Mouse (Mus musculus) intestine, embryonic 16.5 days (tissue): ENCODE data around the gene AL732309.1. TPM values are rescaled to one million over a fixed set of nuclear protein-coding genes. Genes with fewer than 3 reads are reported as not detected.

Experiments
- ATAC-seq: fragments of 200-750 bp; cut with Nextera tagmentation; 2 replicates; pipeline ENCODE4 v1.8.0; 2017; ENCODE audit warnings: moderate TSS enrichment, moderate library complexity
- H3K27ac ChIP-seq: fragments of 300-500 bp; sonication (generic); 2 replicates; pipeline ENCODE4 v1.5.1; 2014; ENCODE audit warnings: mild to moderate bottlenecking, low read length
- H3K27me3 ChIP-seq: fragments of 300-500 bp; sonication (generic); replicated peaks from 2 replicates; pipeline ENCODE4 v1.6.1; 2014; ENCODE audit warnings: low read length, control low read depth, mixed read lengths; ENCODE audit not compliant: control insufficient read depth, insufficient read depth
- H3K36me3 ChIP-seq: fragments of 300-500 bp; sonication (generic); 2 replicates; pipeline ENCODE4 v1.6.1; 2014; ENCODE audit warnings: low read length, control low read depth; ENCODE audit not compliant: control insufficient read depth, insufficient read depth
- H3K4me1 ChIP-seq: fragments of 300-500 bp; sonication (generic); 2 replicates; pipeline ENCODE4 v1.6.1; 2014; ENCODE audit warnings: low read length, control low read depth, mixed read lengths; ENCODE audit not compliant: control insufficient read depth, insufficient read depth
- H3K4me2 ChIP-seq: fragments of 300-500 bp; sonication (generic); 2 replicates; pipeline ENCODE4 v1.6.1; 2014; ENCODE audit warnings: low read depth, low read length, control low read depth
- H3K4me3 ChIP-seq: fragments of 300-500 bp; sonication (generic); 2 replicates; pipeline ENCODE4 v1.5.1; 2014; ENCODE audit warnings: mild to moderate bottlenecking, low read length
- H3K9ac ChIP-seq: fragments of 300-500 bp; sonication (generic); 2 replicates; pipeline ENCODE4 v1.6.1; 2014; ENCODE audit warnings: low read depth, low read length
- H3K9me3 ChIP-seq: fragments of 300-500 bp; sonication (generic); 2 replicates; pipeline ENCODE4 v1.6.1; 2016; ENCODE audit warnings: low read length, control low read depth; ENCODE audit not compliant: control insufficient read depth
- WGBS: fragments of 180-500 bp; shearing (Covaris S2); extraction: QIAGEN DNeasy Blood & Tissue Kit; methylation state at CpG from one replicate; pipeline ENCODE4 v1.1.7; 2014; 5-methylcytosine and 5-hydroxymethylcytosine counted together
- polyA plus RNA-seq: library from polyadenylated mRNA; unstranded; fragments of >200 nt; fragmentation: Nextera tagmentation; extraction: Ambion mirVana; gene quantifications from 2 replicates; pipeline ENCODE4 v1.2.1, GENCODE M21; 2015

AL732309.1 gene
- polyA plus RNA-seq, 1 experiment from 2014 or later, result 7.3 TPM

DNA sequence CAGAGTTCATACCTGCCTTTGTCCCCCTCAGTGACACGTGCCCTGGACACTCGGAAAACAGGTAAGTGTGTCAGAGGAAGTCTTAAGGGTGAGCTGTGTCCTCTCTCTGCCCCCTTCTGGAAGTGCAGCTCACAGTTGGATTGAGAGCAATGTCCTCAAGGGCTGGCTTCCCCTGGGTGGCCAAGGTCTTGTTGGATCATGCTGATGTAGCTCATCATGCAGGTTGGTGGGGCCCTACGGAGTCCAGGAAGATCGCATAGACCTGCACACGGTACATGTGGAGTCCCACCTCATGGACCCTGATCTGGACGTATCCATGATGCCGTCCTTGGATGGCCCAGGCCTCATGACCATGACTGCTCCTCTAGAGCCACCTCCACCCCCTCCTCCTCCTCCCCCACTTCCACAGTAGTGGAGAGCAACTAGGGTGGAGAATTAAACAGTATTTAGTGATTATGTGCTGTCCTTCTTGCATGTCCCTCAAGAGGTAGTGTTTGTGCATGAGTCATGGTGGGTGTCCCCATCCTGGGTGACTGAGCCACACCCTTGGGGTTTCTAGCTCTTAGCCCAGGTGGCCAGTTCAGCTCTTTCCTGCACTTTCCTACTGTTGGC is 42.2 kb upstream of the AL732309.1 start:
- Histone ChIP-seq H3K9me3 (no peaks in the 10 kb centered on the region), H3K4me1 (peaks cover 29% of the 10 kb centered on the region), H3K27me3 (peaks cover 47% of the 10 kb centered on the region), H3K9ac (no peak overlapping the region), H3K27ac (no peak overlapping the region), H3K4me2 (no peak overlapping the region), H3K36me3 (peaks cover 7% of the 10 kb centered on the region), H3K4me3 (no peak overlapping the region)
- ATAC-seq, result no peak
- 78% methylated on average over 7 of the region's 7 CpGs for WGBS

DNA sequence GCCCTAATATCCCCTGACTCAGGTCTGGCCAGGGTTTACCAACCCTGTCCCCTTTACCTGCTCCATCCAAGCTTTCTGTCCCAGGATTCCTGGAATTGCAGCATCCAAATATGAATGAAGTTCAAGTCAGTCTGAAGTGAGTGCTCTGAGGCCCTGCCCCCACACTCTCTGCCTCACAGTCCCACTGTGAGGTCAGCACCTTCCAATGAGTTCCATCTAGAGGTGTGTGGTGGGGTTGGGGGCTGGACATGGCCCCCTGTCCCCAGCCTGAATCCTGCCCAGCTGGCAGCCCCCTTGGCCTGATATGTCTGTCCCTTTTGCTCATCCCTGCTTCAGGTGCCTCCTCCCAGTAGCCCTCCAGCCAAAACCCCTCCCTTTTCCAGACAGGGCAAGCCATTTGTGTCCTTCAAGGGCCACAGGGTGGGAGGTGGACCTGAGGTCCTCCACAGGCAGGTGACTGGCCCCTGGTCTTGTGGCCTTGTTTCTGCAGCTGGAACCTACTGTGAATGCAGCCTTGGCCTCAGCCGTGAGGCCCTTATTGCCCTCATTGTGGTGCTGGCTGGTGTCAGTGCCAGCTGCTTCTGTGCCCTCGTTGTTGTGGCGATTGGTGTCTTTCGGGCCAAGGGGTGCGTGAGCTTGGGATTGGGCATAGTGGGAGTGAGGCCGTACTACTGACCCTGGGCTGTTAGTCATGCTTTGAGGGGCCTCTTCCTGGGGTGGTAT is 41.4 kb upstream of the AL732309.1 start, which contains the start of gene Tmem210:
Tmem210 (plus strand) TSS at position 219 of the 723 bp plus-strand sequence.
- Histone ChIP-seq H3K27me3 (peaks cover 47% of the 10 kb centered on the region), H3K27ac (peak within 1 kb of the TSS; percentile 65)
- WGBS, result 86% methylated on average over 6 of the region's 6 CpGs

DNA sequence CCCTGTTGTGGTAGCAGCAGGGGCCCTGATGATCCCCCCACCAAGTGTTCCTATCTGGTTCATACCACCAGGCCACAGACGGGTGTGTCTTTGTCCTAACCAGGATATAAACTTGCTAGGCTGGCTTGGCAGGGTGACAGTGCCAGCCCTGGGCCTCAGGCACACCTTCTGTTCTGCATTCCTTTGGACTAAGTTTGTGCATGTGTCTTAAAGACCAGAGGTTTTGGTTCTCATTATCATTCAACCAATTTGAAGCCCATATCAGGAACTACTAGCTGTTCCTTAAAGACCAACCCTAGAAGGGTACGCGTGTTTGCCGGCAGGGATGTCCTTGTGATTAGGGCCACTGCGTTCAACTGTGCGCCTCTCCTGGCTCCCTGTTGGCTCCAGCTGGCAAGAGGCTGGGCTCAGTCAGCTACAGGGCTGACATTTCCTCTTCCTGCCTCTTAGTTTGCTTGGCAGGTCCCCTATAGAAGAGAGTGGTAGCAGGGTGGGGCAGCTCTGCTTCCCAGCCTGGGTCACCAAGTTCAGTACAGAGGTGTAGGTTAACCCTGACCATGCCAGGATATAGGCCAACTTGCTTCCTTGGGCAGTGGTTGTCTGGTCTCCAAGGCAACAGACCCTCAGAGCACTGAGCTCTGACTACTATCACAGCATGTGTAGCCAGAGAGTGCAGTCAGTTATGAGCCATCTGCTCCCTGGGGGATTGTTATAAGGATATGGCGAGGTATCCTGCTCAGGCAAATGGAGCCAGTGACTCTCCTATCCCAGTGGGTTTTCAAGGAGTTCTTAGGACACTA is 40.4 kb upstream of the AL732309.1 start:
- Histone ChIP-seq H3K9ac (no peak overlapping the region), H3K27me3 (peaks cover 37% of the 10 kb centered on the region), H3K27ac (peak overlapping the region; percentile 80), H3K4me2 (no peak overlapping the region), H3K4me3 (no peak overlapping the region), H3K9me3 (no peaks in the 10 kb centered on the region), H3K4me1 (peaks cover 22% of the 10 kb centered on the region), H3K36me3 (peaks cover 7% of the 10 kb centered on the region)
- peak; percentile 85 for ATAC-seq
- 45% methylated on average over 7 of the region's 7 CpGs for WGBS

More for the DNA sequence above, 41.4 kb upstream of the AL732309.1 start, which contains the start of gene Tmem210:
- Histone ChIP-seq H3K4me2 (no peak within 1 kb of the TSS), H3K36me3 (peaks cover 7% of the 10 kb centered on the region), H3K9me3 (no peaks in the 10 kb centered on the region), H3K4me3 (no peak within 1 kb of the TSS), H3K4me1 (peaks cover 29% of the 10 kb centered on the region), H3K9ac (no peak within 1 kb of the TSS)
- ATAC-seq, result no peak

DNA sequence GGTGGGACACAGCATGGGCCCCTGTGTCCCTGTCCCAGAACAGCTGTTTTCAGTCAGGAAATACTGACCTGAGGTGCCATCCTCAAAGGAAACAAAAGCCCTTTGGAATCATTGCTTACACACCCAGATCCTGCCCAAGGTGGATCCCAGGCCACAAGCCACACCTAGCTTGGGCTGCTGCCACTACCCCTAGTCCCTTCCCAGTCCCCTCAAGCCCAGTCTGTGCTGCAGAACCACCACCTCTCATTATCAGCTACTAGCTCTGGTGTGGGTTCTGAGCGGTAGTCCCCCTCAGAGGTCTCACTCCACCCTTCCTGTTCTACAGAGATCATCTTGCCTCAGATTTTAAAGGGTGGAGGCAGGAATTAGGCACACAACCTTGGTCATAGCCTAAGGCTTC is 39.7 kb upstream of the AL732309.1 start:
- ATAC-seq, result peak; percentile 51
- H3K4me2 ChIP-seq, result no peak overlapping the region; the same call in 1 of the 2 replicates

DNA sequence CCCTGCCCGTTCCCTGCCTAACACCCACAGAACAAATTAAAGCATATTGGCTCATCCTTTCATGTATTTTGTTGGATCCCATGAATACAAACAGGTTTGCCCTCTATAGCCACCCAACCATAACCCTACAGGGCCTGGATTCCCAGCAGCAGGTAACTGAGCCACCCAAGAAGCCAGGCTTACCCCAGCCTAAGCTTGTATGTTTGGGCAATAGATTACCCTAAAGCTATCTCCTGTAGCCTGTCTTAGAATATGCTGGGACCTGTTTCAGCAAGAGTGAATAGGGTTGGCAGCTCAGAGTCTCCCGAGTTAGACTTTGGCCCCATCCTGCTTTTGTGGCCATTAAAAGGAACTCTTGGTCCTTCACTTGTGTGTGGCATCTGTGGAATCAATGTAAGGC is 38.9 kb upstream of the AL732309.1 start:
- H3K4me2 ChIP-seq, result no peak overlapping the region
- WGBS, result 73% methylated on average over 2 of the region's 2 CpGs
- peak overlapping the region; percentile 80 for H3K27ac ChIP-seq
- H3K36me3 ChIP-seq, result peaks cover 7% of the 10 kb centered on the region
- no peaks in the 10 kb centered on the region for H3K9me3 ChIP-seq
- peaks cover 22% of the 10 kb centered on the region for H3K27me3 ChIP-seq
- H3K4me1 ChIP-seq, result peaks cover 21% of the 10 kb centered on the region
- H3K4me3 ChIP-seq, result no peak overlapping the region
- 0 out of 2 replicates have a peak, but pooled peaks have one; percentile 6 for ATAC-seq
- no peak overlapping the region for H3K9ac ChIP-seq

More for the DNA sequence above, 39.7 kb upstream of the AL732309.1 start:
- Histone ChIP-seq H3K27ac (peak overlapping the region; percentile 80), H3K27me3 (peaks cover 30% of the 10 kb centered on the region), H3K4me3 (no peak overlapping the region), H3K9ac (peak overlapping the region; percentile 17; the same call in 1 of the 2 replicates), H3K9me3 (no peaks in the 10 kb centered on the region), H3K4me1 (peaks cover 21% of the 10 kb centered on the region), H3K36me3 (peaks cover 7% of the 10 kb centered on the region)
- 37% methylated on average over 1 of the region's 1 CpGs for WGBS

DNA sequence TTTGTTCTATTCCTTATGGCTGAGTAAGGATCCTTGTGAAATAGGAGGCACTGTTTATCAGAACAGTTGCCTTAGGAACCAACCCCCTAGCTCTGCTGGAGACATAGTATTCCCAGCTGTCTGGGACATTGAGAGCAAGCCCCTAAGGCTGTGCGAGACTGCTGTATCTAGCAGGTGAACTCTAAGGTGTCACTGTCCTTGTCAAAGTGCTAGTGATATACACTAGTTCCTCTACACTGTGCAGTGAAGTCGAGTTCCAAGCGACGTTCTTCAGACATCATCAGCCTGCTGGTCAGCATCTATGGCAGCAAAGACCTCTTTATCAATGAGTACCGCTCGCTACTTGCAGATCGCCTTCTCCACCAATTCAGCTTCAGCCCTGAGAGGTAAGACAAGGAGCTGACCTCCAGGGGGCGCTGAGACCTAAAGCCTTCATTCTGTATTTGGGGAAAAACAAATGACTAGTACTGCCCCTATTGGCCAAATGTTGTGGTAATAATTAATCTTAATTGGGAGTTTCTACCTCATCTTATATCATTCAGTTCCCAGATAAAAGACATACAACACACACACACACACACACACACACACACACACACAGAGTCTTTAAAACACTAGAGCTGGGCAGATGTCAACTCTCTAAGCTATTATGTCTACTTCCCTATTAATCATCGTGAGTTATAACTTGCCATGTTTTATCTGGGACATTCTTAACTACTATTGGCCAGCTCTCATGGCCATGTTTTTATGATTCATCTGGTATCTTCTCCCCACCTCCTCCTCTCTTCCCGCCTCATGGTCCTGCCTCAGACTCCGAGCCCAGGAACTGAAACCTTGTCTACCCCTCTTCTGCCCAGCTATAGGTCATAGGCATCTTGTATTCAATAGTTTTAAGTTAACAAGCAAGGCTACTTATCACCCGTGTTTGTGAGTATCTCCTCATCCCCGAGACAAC is 32.5 kb upstream of the AL732309.1 start:
- Histone ChIP-seq H3K9me3 (no peaks in the 10 kb centered on the region), H3K36me3 (peaks cover 22% of the 10 kb centered on the region), H3K27me3 (no peaks in the 10 kb centered on the region), H3K9ac (no peak overlapping the region), H3K4me3 (no peak overlapping the region), H3K4me2 (no peak overlapping the region), H3K27ac (no peak overlapping the region), H3K4me1 (no peaks in the 10 kb centered on the region)
- WGBS, result 60% methylated on average over 13 of the region's 13 CpGs
- no peak for ATAC-seq

DNA sequence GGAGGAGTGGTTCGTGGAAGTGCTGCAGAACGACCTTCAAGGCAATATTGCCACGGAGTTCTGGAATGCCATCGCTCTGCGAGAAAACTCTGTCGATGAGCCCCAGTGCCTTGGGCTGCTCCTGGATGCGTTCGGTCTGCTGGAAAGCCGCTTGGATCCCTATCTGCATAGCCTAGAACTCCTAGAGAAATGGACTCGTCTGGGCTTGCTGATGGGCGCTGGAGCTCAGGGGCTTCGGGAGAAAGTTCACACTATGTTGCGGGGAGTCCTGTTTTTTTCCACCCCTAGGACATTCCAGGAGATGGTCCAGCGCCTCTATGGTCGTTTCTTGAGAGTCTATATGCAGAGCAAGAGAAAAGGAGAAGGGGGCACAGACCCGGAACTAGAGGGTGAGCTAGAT is 26.3 kb upstream of the AL732309.1 start:
- WGBS, result 32% methylated on average over 16 of the region's 16 CpGs

DNA sequence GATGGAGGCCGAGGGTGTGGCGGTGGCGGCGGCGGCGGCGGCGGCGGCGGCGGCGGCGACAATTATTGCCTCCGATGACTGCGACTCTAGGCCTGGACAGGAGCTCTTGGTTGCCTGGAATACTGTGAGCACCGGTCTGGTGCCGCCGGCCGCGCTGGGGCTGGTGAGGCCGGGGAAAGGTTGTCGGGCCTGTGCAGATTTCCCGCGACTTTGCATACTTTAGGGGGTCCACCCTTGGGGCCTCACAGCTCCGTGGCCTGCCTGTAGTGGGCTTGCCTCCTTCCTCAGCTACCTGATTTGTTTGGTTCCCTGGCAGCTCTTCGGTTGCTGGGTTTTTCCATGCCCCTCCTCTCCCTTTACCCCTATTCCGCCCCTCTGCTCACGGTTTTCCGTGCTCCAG is 25.9 kb upstream of the AL732309.1 start:
- Histone ChIP-seq H3K4me3 (peak overlapping the region; percentile 92), H3K4me1 (peaks cover 26% of the 10 kb centered on the region), H3K9me3 (no peaks in the 10 kb centered on the region), H3K4me2 (peak overlapping the region; percentile 91), H3K27me3 (no peaks in the 10 kb centered on the region), H3K27ac (peak overlapping the region; percentile 41), H3K36me3 (peaks cover 17% of the 10 kb centered on the region), H3K9ac (peak overlapping the region; percentile 94)
- ATAC-seq, result peak; percentile 67
- WGBS, result 0% methylated on average over 29 of the region's 29 CpGs

More for the DNA sequence above, 26.3 kb upstream of the AL732309.1 start:
- Histone ChIP-seq H3K27me3 (no peaks in the 10 kb centered on the region), H3K4me3 (peak overlapping the region; percentile 92), H3K9ac (peak overlapping the region; percentile 94), H3K4me2 (peak overlapping the region; percentile 91), H3K36me3 (peaks cover 22% of the 10 kb centered on the region), H3K4me1 (peaks cover 23% of the 10 kb centered on the region), H3K9me3 (no peaks in the 10 kb centered on the region), H3K27ac (peak overlapping the region; percentile 41)
- no peak for ATAC-seq
